Mouse (Mus musculus) ZHBTc4 (cell line): ENCODE measurements around the gene Ifitm7.

ENCODE experiments used
- DNase-seq: peaks from one replicate; pipeline ENCODE4 v3.0.0-alpha.2; 2011; ENCODE audit warnings: low read depth, low spot score

Ifitm7 gene

DNA sequence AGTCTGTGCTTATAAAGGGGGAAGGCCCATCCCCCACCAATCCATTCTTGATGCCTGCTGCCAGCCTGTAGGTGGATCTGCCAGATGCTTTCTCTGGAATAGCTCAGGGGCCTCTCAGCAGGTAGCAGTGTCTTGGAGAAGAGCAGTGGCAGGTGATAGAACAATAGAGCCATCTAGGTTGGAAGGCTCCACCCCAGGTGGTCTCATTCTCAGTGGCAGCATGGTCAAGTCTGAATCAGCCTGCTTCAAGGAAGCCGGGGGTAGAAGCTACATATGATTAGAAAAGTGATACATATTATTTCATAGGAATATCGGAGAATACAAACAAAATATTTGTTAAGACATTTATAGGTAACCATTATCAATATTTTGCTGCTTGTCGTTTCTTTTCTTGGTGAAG is 5.0 kb downstream of the Ifitm7 start:
- DNase-seq = peak; percentile 83

DNA sequence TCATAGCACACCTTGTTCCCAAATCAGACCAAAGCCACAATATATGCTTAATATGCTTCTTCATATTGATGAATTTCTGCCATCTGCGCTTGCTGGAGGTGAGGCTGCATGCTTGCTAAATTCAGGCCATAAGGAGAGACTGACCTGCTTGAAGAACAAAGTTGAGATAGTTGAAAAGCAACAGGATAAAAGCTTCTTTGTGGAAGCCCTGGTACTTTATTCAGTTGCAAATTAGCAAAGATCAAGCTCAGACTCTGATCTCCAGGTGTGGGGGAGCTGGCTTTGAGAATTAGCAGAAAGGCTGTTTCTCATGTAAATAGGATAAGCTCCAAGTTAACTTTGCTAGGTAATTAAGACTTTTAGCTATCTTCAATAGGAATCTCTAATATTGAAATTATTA is 9.7 kb downstream of the Ifitm7 start:
- DNase-seq = peak; percentile 90

DNA sequence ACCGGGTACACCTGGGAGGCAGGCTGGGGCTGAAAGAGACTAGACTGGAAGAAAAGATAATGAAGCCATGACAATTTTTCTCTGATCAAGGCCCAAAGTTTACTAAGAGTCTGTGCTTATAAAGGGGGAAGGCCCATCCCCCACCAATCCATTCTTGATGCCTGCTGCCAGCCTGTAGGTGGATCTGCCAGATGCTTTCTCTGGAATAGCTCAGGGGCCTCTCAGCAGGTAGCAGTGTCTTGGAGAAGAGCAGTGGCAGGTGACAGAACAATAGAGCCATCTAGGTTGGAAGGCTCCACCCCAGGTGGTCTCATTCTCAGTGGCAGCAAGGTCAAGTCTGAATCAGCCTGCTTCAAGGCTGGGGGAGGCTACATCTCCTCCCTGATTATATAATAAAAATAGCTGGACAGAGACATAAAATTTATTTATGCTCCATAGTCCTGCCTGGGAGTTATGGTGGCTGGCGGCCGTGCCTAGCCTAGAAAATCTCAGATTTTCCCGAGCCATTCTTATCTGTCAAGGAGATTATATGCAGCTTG is 10.3 kb downstream of the Ifitm7 start:
- peak; percentile 87 for DNase-seq

DNA sequence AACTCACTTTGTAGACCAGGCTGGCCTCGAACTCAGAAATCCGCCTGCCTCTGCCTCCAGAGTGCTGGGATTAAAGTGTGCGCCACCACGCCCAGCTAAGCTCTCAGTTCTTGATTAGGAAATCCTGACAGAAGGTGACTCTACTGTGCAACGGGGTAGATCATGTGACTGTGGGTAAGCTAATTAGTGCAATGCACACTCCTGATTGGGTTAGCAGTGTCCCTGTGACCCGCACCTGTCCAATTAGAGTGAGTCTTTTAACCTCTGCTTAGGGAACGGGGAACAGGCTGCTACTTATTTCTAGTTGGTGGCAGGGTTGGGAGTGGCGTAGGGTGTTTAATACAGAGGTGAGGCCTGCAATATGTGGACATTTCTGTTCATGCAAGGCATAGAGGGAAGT is 14.6 kb downstream of the Ifitm7 start:
- DNase-seq = peak; percentile 79

DNA sequence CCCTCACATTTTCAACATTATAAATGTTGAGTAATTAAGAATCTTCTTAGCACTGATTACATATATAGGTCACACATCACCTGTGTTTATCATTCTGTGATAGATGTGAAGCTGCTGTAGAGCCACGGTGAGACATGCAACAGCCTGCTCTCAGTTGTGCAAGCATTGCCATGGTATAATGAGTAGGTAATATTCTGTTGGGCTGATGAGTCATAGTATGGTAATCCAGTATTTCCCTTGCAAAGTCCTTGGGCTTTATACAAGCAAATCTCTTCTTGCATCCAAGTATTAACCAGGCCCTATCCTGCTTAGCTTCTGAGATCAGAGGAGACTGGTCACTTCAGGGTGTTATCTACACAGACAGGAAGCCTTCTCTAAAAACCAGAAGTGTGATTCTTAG is 17.6 kb downstream of the Ifitm7 start:
- no peak for DNase-seq

DNA sequence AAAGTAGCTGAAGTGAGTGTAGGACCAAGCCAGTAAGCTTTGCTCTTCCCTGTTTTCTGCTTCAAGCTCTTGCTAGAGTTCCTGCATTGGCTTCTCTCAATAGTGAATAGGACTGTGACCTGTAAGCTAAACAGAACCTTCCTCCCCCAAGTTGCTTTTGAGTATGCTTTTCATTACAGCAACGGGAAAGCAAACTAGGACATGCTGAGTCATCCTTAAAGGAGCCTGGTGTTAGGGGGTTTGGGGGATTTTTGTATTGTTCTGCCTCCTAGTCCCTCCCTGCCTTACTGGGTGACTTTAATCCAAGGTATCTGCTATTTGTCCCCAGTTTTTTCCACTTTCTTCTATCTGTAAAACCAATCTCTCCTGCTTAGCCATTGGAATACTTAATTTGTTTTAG is 24.6 kb downstream of the Ifitm7 start:
- DNase-seq = no peak

DNA sequence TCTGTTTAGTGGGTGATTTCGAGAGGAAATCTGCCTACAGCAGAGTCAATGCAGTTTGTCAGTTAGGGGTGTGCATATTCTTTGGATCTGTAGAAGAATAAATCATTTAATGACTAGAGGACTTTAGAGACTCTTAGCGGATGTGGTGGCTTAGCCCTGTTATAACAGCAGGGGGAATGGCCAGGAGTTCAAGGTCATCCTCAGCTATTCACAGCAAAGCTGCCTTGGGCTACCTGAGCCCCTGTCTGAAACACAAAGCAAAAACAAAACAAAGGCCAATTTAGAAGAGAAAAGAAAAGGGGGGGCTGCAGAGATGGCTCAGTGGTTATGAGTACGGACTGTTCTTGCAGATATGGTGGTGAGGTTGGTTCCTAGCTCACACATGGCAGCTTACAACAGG is 35.4 kb downstream of the Ifitm7 start:
- DNase-seq = peak; percentile 69

DNA sequence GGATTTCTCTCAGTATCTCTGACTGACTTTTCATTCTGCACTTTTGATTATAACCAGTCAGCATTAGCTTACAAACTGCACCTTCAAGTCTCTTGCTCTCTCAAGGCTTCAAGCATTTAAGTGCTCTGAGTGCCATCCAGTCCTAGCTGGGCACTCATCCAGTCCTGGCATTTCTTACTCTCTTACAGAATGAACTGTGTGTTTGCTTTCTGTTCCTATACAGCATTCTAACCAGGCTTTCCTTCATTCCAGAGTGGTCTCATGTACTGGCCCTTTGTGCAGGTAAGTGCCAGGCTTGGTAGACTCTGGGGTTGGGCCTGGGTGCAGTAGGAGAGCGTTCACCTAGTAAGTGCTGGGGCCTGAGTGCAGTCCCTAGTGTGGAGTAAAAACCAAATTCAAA is 40.4 kb downstream of the Ifitm7 start:
- no peak for DNase-seq

DNA sequence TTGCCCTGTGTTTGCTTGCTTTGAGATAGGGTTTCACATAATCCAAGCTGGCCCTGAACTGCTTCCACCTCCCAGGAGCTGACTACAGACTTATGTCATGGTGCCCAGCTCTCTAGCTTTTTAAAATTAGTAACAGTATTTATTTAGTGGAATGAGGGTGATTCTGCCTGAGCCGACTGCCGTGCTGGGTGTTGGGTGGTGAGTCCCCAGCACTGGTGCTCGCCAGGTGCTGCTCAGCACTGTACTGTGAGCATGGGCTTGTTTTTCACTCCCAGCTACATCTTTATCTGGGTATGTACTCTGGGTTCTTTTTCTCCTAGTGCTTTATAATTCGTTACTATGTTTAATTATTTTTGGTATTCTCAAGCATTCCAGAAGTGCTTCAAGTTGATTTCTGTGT is 41.5 kb downstream of the Ifitm7 start:
- DNase-seq = no peak

DNA sequence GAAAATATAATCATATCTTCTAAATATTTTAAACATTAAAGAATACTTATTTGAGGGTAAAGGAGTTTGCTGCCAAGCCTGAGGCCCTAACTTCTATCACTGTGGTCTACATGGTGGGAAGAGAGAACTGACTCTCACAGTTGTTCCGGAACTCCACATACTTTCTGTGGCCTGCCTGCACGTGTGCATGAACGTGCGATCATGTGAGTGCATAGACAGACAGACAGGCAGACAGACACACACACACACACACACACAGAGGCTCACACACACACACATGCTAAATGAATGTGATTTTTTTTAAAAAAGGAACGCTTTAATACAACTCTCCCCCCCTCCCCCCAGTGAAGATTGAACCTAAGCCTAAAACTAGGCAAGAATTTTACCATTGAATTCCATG is 41.9 kb downstream of the Ifitm7 start:
- no peak for DNase-seq

DNA sequence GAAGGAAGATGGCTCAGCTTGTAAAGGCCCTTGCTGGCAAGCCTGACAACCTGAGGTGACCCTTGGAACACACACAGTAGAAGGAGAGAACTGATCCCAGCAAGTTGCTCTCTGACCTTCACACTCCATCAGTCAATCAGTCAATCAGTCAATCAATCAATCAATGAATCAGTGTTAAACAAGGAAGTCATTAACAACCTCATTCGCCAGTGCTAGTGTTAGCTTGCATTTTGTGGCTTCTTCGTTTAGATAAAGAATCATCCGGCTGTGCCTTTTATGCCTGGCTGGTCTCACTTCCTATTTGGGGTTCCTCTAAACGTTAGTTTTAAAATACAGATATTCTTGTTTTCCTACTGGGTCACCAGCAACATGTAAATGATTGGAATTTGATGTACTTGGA is 42.5 kb downstream of the Ifitm7 start:
- no peak for DNase-seq

DNA sequence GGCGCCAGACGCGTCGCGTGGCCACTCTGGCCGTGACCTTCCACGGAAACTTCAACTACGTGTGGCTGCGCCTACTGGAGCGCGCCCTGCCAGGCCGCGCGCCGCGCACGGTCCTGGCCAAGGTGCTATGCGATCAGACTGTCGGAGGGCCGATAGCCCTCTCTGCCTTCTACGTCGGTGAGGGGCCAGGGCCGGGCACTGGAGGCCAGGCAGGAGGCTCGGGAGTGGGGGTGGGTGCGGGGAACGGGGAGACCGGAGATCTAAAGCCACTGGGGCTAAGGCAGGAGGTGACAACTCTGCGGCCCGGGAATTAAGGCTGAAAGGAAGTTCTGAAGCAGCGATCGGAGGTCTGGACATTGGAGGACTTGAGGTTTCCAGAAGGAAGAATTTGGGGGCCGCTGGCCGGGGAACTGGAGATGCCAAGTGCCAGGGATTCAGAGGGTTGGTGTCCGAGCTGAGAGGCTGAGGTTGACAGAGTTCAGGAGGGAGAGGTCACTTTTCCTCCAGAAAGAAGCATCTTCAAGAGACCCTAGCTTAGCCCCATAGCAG is 45.8 kb downstream of the Ifitm7 start:
- no peak for DNase-seq

DNA sequence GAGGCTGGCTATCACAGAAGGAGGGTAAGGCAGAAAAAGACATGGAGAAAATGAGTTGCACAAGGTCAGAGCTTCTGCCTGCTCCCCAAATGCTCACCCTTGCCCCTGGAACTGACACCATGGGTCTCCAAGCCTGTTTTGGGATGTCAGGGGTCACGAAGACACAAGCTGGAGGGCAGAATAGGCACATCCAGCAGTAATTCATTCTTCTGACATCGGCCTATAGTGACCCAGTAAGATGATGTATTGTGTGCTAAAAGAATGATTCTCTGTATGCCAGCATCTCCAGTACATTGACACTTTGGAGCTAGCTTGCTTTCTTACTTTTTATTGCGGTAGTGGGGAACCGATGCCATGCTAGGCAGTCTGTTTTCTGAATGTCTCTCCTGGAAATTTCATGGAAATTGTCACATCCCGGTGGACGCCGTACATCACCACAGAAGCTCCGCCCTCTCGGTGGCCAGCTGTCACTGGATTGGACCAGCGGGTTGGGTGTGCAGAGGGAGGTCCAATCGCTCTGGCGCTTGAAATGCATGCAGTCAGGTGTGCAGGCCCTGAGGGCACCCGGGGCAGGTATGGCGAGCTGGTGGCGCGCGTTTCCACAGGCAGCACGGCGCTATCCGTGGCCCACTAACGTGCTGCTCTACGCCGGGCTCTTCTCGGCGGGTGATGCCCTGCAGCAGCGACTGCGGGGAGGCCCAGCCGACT is 46.4 kb downstream of the Ifitm7 start:
- peak; percentile 95 for DNase-seq
